Mouse (Mus musculus): ENCODE results near the gene Tmcc1.

DNA sequence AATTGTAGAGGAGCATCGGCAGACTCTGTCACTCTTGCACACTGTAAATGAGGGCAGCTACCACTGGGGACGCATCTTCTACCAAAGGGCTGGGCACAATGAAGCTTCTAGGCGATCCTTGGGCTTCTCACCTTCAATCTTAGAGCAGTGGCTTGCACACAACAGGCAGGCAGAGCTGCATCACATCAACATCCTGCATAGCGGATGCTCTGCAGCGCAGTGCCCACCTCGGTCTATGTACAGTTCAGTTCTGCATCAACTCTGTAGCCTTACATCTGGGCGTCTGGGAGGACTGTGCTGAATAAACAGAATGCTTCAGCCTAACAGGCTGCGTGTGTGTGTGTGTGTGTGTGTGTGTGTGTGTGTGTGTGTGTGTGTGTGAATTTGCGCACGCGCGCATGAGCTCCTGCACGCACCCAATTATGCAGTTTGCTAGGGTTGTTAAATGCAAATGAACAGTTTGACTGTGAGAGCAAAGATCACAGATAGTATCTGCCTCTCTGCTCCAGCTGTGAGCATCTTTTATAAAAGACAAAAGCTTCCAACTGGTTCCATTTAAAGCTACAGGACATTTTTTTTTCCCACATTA, 136.5 kb downstream of the Tmcc1 start:
- TF ChIP-seq CTCF (IDR thresholded peaks at IDR 0.05; ENCODE audit: low read depth, low read length) (no peak), POLR2A (IDR thresholded peaks at IDR 0.05; ENCODE audit: extremely low read depth, insufficient read depth, low read length) (no peak)
